Mouse (Mus musculus) cerebellum, adult (tissue): ENCODE measurements around the gene Sirt7.
A peak's percentile ranks its signal among the peaks of the same experiment; 100 is the strongest.

Experiments
- ATAC-seq: cut with Nextera tagmentation; 2 replicates; pipeline ENCODE4 v1.9.2; 2017; ENCODE audit warnings: mild to moderate bottlenecking, moderate library complexity, mixed read lengths; ENCODE audit not compliant: insufficient number of reproducible peaks, low FRiP score, low TSS enrichment

The Sirt7 gene

DNA sequence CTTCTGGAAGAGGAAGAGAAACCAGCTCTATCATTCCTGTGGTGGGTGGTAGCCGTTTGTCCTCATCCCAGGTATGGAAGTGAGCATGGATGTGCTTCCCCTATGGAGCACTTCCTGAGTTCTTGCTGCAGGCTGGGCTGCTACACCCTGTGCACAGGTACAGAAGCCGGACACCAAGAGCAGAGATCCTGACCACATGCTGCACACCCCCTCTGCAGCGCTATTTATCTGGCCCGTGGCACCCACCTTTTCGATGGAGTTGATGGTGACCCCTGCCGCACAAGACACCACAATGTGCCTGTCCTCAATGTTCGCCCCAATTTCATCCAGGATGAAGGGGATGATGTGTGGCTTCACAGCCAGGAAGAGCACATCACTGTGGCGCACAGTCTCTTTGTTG is 16.8 kb upstream of the Sirt7 start:
- ATAC-seq = no peak

DNA sequence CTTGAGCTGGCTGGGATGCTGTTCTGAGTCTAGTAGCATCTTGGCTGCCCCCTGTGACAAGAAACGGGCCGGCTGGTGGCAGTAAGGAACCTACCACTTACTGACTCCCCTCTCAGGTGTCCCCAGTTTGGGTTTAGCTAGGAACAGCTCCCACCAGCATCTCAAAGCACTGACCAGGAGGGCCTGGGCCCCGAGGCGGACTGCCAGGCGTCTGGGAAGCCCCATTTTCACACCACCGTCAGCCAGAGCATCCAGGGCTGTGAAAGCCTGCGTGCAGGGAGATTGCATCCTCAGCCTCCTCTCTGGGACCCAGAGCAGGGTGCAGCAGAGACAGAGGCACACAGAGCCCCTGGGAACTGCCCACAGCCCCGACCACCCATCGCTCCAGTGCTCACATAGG is 16.2 kb upstream of the Sirt7 start:
- ATAC-seq = no peak

DNA sequence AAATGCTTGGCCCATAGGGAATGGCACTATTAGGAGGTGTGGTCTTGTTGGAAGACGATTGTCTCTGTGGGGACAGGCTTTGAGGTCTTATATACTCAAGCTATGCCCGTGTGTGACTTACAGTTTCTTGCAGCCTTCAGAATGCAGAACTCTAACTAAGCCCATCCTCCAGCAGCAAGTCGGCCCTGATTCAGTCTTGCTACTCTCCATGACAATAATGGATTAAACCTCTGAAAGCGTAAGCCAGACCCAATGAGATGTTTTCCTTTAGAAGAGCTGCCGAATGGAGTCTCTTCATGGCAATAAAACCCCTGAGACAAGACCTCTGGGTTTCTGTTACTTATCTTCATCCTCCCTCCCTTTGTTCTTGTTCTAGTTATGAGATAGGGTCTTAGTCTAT is 9.8 kb upstream of the Sirt7 start:
- no peak for ATAC-seq

DNA sequence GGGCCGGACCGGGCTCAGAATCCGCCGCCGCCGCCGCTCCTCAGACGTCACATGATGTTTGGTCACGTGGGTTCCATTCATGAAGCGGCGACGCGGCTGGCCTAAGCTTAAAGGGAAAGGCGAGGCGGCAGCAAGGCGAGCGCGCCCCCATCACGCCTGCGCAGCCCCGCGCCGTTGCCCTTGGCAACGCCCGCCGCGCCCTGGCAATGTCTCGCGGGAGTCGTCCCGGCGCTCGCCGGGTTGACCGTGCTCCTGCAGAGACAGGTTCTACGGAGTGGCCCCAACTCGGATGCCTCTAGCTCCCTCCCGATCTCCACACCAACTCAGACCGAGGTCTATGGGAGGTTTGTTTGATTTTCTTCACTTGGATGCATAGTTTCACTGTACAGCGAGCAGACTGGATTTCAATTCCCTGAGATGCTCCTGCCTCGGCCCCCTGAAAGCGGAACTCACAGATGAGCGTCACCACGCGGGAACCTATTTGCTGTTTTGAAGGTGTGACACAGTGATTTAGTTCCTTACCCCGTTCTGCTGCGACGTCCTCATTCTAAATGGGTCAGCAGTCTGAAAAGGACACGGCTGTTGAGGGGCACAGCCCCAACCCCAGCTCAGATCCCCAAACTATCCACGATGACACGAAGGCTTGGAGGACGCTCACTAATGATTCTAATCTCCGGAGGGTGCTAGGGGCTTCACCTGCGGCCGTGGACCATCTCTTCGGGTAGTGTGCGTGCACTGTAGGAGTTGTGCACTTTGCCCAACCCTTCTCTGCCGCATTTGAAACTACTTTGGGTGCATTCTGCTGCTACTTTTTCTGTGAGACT is 8.7 kb upstream of the Sirt7 start, which contains the start of gene Mafg:
Mafg (minus strand) TSS at position 81 of the 824 bp plus-strand sequence.
- peak; percentile 85 for ATAC-seq

DNA sequence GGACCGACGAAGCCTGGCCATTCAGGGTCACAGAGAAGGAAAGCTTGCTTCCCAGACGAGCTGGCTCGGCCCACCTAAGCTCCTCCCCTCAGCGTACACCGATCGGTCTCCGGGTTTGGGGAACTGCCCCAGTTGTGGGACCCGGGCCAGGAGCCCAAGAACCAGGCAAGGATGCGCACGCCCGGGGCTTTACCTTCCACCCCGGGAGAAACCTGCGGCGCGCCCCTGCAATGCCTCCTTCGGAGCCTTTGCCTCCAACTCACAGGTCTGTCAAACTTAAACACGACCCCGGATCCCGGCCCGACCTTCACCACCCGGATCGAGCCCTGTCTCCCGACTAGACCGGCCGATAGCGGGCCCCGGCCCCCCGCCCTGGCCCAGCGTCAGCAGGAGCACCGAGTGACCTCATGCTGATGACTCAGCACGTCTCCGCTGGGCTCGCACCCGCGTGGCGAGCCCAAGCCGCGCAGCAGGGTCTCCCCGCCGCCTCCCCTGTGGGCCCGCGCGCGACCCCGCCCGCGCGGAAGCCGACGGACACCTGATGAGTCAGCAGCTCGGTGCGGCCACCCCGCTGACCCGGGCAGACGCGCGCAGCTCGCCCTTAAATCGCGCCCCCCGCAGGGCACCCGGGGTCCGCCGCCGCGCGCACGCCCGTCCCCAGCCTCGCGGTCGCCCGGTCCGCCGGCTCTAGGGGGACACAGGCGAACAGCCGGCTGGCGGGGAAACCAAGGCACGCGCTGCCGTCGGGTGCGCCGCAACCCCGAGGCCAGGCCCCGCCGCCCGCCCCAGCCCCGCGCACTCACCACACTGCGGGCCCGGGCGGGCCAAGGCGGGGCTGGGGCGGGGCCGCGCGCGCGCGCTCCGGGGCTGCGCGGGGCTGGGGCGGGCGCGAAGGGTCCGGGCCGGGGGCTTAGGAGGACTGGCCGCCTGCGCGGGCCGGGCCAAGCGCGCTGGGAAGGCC is 7.8 kb upstream of the Sirt7 start:
- no peak for ATAC-seq

DNA sequence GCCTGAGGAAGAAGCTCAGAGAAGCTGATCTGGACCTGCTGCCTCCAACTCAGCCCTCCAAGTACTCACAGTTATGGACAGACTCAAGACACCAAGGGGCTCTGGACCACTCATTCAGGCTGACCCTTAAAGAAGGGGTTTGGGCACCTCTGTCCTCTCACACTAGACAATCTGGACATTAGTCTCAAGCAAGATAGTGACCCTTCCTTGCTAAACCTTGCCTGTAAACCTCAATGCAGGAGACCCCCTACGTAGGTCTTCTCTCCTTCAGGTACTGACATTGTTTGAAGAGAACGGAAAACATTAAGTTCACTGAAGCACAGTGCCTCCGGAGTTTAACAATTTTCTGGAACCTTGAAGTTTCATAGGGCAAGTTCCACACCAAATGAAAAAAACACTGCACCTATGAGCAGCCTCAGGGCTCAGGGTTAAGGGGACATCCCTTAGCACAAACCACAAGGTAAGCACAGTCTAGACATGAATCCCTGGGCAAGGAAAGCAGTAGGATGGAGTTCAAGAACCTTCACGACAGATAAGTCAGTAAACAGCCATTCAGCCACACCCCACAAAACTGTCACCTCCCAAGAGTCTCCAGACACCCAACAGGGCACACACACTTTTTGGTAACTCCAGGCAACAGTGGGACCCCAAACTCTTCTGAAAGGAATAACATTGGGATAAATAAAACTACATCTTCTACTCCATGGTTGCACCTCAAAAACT is 6.8 kb upstream of the Sirt7 start:
- ATAC-seq = no peak

DNA sequence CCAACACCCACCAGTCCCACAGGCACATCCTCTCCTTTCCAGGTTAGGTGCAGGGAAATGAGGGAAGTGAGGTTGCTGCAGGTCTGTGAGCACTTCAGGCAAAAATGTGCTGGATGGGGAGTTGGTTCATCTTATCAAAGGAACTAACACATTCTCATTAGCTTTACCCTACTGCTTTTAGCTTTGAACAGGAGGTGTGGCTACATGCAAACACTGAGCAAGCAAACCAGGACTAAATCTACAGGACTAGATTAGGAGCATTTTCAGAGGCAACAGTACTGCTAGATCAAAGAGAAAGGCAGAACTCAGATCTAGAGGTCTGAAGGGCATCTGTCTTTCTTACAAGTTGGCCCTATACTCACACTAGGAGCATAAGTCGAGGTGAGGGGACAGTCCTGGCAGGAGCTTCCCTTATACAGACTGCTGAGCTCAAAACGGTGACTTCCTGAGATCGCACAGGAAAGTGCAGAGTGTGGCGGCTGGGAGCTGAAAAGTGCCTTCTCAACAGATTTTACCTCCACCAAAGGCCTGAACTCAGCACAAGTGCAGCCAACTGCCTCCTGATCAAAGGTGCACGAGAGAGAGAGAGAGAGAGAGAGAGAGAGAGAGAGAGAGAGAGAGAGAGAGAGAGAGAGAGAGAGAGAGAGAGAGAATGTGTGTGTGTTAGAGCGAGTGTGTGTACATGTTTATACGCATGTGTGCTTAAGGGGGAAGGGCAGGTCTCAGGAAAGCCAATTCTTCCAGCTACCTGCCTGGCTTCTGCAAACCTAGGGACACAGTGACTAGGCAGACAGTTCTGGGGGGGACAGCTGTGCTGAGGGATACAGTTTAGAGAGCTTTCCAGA is 6.1 kb upstream of the Sirt7 start:
- ATAC-seq = no peak

DNA sequence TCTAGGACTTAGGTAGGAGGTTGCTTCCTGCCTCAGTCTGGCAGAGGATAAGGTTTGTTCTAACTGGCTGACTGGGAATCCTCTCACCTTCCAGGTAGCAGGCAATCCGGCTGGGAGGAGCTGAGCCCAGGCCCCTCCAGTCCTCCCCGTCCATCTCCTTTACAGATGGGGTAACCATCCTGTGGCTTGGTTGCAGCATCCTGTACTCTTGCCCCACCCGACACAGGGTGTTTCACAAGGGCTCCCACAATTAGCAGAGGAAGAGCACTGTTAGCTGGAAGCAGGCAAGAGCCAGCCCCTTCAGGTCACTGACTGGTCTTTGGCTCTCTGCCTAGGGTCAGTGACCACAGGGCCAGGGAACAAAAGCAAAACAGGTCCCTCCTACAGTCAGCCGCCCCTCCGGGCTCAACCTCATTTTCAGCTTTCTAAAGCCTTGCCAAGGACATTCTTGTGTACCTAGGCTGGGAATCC is 5.4 kb upstream of the Sirt7 start:
- ATAC-seq = no peak

DNA sequence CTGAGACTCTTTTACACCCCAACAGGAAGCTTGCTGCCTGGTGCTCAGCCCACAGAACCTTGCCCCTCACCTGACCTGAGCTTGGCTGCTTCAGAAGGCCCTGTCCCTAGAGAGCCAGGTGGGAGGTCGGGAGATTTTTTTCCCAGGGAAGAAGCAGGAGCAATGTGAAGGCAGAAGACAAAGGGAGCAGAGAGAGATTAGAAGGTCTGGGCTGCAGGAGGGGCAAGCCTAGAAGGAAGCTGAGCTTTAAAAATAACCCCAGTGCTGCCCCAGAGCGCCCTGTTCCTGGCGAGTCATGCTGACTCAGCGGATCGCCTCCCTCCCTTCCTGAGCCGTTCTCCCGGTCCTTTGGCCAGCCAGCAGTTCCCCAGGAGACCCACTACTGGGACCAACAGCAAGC is 4.9 kb upstream of the Sirt7 start:
- ATAC-seq = no peak

DNA sequence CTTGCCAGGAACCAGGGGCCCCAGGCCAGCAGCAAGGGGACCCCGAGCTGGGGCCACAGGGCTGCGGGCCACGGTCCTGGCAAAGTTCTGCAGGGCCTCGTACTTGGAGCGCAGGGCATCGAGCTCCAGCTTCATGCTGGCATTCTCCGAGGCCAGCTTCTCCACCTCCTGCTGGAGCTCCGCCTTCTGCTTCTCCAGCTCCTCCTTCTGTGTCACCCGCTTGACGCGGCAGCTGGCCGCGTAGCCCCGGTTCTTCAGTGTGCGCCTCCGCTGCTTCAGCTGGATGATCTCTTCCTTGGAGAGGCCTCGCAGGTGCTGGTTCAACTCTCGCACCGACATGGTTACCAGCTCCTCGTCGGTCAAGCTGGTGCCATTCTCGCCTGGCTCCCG is 4.3 kb upstream of the Sirt7 start:
- no peak for ATAC-seq

DNA sequence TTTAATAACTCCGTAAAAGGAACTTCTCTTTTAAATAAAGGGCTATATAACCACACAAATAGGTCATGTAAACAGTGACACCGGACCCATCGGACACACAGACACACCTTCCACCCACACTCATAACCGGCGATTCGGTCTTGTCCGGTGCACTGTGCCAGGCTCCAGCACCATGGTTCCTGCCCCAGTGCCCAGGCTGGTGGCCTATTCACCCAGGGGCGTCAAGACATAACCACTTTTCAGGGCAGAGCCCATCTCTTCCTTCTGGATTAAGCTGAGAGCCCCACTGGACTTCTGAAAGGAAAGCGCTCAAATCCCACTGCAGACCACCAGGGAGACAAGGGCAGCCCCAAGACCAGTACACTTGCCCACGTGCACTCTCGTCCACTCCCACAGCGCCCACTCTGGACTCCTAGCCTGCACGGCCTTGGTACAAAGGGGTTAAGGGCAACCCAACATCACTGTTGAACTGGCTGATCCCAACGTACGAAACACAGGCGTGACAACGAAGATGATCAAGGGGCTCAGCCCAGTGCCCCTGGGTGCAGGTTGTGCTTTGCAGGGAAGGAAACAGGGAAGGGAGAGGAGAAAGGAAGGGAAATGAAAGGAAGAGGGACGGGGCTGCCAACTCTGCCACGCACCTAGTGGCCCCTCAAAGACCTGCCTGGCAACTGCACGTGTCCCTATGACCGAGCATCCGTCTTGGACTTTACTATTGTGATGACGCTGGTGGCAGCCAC is 3.7 kb upstream of the Sirt7 start:
- ATAC-seq = no peak

DNA sequence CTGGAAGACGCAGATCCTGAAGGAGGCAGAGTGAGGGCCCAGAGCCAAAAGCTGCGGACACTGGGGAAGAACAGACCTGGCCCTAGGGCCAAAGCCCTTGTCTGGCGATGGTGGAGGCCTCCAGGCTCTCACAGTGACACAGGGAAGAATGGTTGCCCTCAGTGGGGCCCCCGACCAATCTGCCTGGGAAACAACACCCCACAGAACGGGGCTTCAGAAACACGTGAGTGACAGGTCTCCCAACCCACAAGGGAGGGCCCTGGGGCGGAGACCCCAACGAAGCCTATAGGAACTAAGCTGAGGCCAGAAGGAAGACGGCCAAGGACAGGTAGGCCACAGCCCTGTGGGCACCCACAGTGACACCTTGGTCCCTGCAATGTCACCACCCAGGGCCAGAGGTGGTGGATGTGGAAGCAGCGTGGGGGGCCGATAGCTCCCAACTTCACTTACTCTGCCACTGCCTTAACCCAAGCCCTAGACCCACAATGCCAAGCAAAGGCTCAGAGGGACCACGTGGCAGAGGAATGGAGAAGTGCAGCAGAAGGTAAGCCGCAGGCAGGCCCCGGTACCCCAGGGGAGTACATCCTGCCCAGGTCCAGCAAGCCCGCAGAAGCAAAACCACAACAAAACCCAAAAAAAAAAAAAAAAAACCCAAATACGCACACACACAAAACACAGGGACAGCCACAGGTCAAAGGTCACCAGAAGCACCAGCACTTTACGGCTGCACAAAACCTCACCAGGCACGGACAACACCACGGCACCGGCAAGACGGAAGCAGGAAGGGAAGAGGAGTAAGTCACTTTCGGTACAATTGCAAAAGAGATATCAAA is 2.6 kb upstream of the Sirt7 start:
- ATAC-seq = no peak

DNA sequence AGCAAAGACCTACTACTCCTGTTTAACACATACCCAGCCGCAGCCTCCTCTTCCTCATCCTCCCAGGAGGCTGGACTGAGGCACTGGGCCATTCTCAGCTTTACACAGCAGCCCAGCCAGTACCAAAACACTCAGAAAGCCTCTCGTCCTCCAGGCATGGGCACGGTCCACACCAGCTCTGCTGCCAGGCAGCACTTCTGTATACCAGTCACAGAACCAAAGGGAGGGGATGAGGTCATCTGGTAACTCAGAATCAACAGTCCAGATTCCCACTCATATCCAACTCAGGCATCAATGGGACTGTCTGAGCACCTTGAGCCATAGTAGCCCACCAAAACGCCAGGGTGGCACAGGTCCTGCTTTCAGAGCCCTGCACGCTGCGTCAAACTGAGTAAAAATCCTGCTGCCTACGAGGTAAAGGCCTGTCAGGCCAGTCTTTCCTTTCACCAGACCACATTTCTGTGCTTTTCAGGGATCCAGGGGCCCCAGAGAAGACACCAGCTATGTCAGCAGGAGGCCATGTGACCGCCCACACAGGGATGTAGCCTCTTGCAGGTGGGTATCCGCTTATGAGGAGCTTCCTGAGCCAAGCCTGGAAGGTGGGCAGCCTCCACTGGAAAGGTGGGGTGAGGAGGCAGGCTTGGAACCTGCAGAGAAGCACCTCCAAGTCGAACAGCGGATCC is 1.9 kb upstream of the Sirt7 start:
- no peak for ATAC-seq

DNA sequence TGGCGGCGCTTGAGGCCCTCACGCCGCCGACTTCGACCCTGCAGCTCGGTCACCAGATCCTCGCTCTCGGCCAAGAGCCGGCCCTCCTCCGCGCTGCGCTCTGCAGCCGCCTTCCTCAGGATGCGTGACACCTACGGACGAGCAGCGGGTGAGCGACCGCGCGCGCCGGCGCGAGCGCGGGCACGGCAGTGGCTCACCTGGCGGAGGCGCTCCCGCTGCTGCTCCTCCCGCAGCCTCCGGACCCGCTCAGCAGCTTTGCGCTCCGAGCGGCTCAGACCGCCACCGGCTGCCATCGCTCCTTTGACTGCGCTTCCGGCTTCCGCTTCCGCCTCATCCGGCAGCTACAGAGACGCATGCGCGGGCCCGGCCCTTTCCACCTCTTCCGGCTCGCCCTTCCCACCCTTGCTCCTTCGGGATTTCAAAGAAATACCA is 344 bp downstream of the Sirt7 start:
- ATAC-seq = peak; percentile 72; the same call in 1 of the 2 replicates

DNA sequence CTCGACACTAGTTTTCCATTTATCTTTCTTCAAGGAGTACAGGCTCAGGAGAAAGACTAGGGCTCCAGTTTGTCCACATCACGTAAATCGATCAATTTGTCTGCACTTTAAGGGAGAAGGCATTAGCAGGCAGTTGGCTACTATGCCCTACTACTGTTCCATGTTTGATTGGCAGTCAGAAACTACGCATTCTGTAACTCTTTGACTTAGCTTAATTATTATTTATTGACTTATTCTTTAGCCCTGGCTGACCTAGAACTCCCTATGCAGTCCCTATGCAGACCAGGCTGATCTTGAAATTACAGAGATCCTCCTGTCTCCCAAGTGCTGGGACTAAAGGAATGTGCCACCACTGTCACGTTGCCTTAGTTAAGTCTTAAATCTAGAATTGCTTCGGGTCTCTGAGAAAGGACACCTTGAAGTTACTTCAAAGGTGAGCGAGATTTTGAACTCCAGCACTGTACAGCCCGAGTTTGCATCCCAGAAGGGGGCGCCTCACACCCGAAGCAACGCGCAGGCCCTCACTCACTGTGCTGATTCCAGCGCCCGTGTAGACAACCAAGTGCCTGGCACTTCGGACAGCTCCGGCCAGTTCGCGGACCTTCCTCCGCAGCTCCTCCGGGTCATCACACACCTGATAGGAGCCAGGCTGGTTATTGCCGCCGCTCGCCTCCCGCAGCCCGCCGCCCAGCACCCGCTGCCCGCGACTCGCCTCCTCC is 920 bp downstream of the Sirt7 start:
- peak; percentile 64; the same call in 1 of the 2 replicates for ATAC-seq

DNA sequence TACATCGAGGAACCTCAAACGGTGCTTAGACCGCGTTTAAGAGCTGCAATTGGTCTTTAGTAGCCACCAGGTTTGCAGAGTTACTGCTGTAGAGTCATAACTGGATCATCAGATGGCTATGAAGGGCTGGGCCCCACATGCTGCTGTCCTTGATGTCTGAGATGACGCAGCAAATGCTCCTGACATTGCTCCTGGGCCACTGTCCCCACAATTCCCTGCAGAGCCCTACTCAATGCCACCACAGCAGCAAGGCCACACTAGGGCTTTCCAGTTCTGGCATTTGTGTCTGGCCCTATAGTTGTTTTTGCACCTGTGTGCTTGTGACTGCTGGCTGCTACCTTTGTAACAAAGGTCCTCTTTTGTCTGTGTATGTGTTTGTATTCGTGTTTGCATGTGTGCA is 2.2 kb downstream of the Sirt7 start:
- no peak for ATAC-seq

DNA sequence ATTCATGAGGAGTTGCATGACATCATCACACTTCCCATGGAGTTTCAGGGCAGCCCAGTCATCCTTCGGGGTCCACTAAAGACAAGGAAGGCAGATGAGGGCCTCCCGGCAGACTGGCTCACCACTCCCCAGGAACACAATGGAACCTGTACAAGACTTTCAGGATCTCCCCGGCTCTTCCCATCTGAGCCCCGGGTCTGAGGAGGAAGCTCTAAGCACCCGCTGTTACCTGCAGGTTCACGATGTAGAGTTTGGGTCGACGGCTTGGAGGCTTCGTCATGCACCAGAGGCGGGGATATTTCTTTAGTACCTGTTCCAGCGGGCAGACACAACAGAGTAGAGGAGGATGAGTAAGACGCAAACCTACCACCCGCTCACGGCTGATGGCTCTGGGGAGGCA is 4.8 kb downstream of the Sirt7 start:
- ATAC-seq = no peak
